Mouse (Mus musculus): ENCODE measurements around the gene Pip4k2a.

DNA sequence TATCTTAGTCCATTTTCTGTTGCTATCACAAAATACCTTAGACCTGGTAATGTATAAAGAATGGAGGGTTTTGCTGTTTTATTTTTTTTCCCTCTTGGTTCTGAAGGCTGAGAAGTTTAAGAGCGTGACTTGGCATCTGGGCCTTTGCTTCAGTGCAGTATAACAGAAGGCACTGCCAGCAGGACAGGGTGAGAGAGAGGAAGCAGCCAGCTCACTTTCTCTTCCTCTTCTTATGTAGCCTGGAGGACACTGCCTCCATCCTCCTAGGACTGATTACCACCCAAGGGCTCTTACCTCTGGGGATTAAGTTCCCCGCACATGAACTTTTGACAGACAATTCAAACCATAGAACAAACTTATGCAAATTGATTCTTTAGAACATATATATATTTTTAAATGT is 181.9 kb downstream of the Pip4k2a start:
- no peak for TF ChIP-seq CTCF (IDR thresholded peaks at IDR 0.05; ENCODE audit: extremely low read depth, insufficient read depth, insufficient read length, insufficient replicate concordance)
- TF ChIP-seq POLR2A (IDR thresholded peaks at IDR 0.05; ENCODE audit: low read depth, low read length): no peak
